Mouse (Mus musculus): ENCODE measurements around the gene Mettl26. TPM values are rescaled to one million over a fixed set of nuclear protein-coding genes. Genes with fewer than 3 reads are reported as not detected.
"Not testable (repeated sequence)": the region's sequence is repeated elsewhere in the genome, so short reads cannot be mapped to it uniquely, and the experiment has no call there.

The Mettl26 gene
- total RNA-seq, 1 experiment from 2014 or later, result 15.9 TPM

- ATAC-seq (replicated peaks; ENCODE audit: low read depth, poor library complexity, severe bottlenecking), result peak; percentile 19; the same call in 1 of the 2 replicates
Measured at GRCm38 (mm10) chr17:25867509-25867835, 7.4 kb upstream of the Mettl26 start.

GRCm38 (mm10) chr17:25867836-25868600 is 6.9 kb upstream of the Mettl26 start:
- ATAC-seq (replicated peaks; ENCODE audit: low read depth, poor library complexity, severe bottlenecking), result peak; percentile 46

GRCm38 (mm10) chr17:25868601-25869191 is 6.2 kb upstream of the Mettl26 start, which contains the start of gene Mcrip2:
TSS of gene Mcrip2 (minus strand) at chr17:25868764.
- peak; percentile 89 for ATAC-seq (replicated peaks; ENCODE audit: low read depth, poor library complexity, severe bottlenecking)

- ATAC-seq (replicated peaks; ENCODE audit: low read depth, poor library complexity, severe bottlenecking), result no peak
Measured at GRCm38 (mm10) chr17:25869498-25869897, 5.4 kb upstream of the Mettl26 start.

GRCm38 (mm10) chr17:25869954-25870353 is 4.9 kb upstream of the Mettl26 start:
- no peak for ATAC-seq (replicated peaks; ENCODE audit: low read depth, poor library complexity, severe bottlenecking)

GRCm38 (mm10) chr17:25871566-25871965 is 3.3 kb upstream of the Mettl26 start:
- ATAC-seq (replicated peaks; ENCODE audit: low read depth, poor library complexity, severe bottlenecking), result not testable (repeated sequence)

- no peak for ATAC-seq (replicated peaks; ENCODE audit: low read depth, poor library complexity, severe bottlenecking)
Measured at GRCm38 (mm10) chr17:25872676-25873075, 2.2 kb upstream of the Mettl26 start.

- no peak for ATAC-seq (replicated peaks; ENCODE audit: low read depth, poor library complexity, severe bottlenecking)
Measured at GRCm38 (mm10) chr17:25873405-25874147, 1.3 kb upstream of the Mettl26 start.

- ATAC-seq (replicated peaks; ENCODE audit: low read depth, poor library complexity, severe bottlenecking), result no peak
Measured at GRCm38 (mm10) chr17:25874148-25874720, 640 bp upstream of the Mettl26 start.

GRCm38 (mm10) chr17:25875171-25876136 is 580 bp downstream of the Mettl26 start:
- ATAC-seq (replicated peaks; ENCODE audit: low read depth, poor library complexity, severe bottlenecking), result peak; percentile 81

- ATAC-seq (replicated peaks; ENCODE audit: low read depth, poor library complexity, severe bottlenecking), result no peak
Measured at GRCm38 (mm10) chr17:25876347-25876915, 1.6 kb downstream of the Mettl26 start.

GRCm38 (mm10) chr17:25877025-25877424 is 2.2 kb downstream of the Mettl26 start:
- ATAC-seq (replicated peaks; ENCODE audit: low read depth, poor library complexity, severe bottlenecking), result no peak

GRCm38 (mm10) chr17:25877741-25878610 is 3.1 kb downstream of the Mettl26 start:
- no peak for ATAC-seq (replicated peaks; ENCODE audit: low read depth, poor library complexity, severe bottlenecking)

- ATAC-seq (replicated peaks; ENCODE audit: low read depth, poor library complexity, severe bottlenecking), result no peak
Measured at GRCm38 (mm10) chr17:25878611-25879180, 3.8 kb downstream of the Mettl26 start.

GRCm38 (mm10) chr17:25879261-25879660 is 4.4 kb downstream of the Mettl26 start:
- no peak for ATAC-seq (replicated peaks; ENCODE audit: low read depth, poor library complexity, severe bottlenecking)

- ATAC-seq (replicated peaks; ENCODE audit: low read depth, poor library complexity, severe bottlenecking), result no peak
Measured at GRCm38 (mm10) chr17:25879750-25880149, 4.9 kb downstream of the Mettl26 start.

- no peak for ATAC-seq (replicated peaks; ENCODE audit: low read depth, poor library complexity, severe bottlenecking)
Measured at GRCm38 (mm10) chr17:25880196-25880910, 5.5 kb downstream of the Mettl26 start, which contains the start of gene Wfikkn1. TSS of gene Wfikkn1 (minus strand) at chr17:25880858.

Measured in common myeloid progenitor, adult 5-6 weeks (primary cell).